Mouse (Mus musculus) neutrophil, adult 5-6 weeks (primary cell): ENCODE measurements around the gene Ptpn14. TPM values are rescaled to one million over a fixed set of nuclear protein-coding genes. Genes with fewer than 3 reads are reported as not detected.

Source experiments
- ATAC-seq: fragments of 151-379, 151-347 bp; 2 replicates; pipeline ENCODE4 v1.8.0; 2017; ENCODE audit warnings: mild to moderate bottlenecking, moderate TSS enrichment; ENCODE audit not compliant: insufficient number of reproducible peaks, poor library complexity, low FRiP score, severe bottlenecking; ENCODE audit errors: extremely low read depth
- total RNA-seq: library from RNA; stranded (forward); fragments of 200-1000 nt; gene quantifications from 2 replicates; pipeline ENCODE4 v1.2.3, GENCODE M21; 2017

Ptpn14 gene
- total RNA-seq, 1 experiment from 2014 or later: 1.3 TPM

DNA sequence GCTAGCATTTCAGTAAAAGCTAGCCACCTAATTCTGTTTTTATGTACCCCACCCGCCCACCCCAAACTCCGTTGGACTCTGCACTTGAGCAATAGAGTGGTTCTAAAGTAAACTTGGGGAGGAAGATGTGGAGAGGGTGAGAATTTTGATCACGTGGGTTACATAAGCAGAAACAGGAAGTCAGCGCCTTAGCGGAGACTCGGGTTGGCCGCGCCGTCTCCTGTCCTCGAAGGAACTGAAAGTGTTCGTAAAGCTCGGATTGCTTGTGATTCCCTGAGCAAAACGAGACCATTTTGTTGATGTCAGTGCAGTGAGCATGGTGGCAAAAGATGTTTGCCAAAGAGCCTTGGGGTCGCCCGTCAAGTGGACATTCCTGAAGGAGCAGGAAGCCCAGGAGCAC is 70.9 kb downstream of the Ptpn14 start:
- ATAC-seq: peak; percentile 76

DNA sequence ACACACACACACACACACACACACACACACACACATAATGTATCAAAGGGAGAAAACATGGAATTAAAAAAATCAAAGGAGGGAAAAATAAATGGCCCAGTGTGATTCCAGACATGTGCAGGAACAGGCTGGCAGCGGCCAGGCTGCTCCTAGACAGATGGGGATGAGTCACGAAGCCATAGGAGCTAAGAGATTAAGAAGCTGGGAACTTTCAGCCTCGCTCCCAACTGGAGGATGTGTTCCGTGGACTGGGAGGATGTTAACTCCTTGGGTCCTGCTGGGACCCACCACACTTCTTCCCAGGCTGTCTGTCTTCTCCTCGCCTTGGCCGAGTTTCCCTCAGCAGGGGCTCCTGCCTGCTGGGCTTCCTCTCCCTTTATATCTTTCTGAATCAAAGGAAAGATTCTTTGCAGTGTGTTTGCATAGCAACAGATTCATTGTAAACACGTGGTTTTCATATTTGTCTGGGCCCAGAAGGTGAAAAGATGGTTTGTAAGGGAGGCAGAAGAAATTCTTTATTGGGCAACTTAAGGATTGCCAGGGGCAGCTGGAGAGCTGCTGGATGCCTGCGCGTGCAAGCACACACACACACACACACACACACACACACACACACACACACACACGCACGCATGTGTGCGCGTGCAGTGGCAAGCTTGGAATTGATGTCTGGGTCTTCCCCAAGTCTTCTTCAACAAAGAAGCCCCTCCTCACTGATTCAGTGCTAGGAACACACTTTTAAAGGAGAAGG is 72.3 kb downstream of the Ptpn14 start:
- ATAC-seq: no peak

DNA sequence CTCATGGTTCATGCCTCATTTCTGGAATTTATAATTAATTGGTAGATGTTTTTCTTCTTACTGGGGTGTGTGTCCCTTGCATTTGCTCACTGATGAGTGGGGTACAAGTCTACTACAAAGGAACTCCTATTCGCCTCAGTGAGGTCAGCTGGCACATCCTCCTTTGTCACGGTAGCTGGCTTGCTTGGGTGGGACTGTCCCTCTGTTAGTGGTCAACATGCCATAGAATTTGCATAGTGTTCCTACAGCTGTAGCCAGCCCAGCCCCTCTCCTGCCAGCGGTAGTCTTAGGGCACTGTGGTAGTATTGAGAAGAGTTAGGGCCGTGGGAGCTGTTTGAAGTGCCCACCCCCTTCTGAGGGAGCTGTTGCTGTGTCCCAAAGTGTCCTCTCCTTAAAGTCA is 73.2 kb downstream of the Ptpn14 start:
- ATAC-seq: peak; percentile 67

DNA sequence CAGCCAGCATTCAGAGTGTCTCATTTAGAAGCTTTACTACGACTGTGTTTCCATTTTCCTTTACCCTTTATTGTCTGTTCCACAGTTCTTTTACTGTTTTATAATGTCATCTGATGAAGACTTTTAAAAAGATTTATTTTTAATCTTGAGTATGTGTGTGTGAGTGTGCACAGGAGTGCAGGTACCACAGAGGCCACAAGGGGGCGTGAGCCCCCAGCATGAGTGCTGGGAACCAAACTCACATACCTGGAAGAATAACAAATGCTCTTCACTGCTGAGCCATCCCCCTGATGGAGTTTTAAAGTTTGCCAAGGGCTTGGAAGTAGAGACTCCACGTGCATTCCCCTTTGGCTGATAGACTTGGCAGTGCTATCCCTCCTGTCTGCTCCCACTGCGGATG is 74.5 kb downstream of the Ptpn14 start:
- ATAC-seq: no peak

DNA sequence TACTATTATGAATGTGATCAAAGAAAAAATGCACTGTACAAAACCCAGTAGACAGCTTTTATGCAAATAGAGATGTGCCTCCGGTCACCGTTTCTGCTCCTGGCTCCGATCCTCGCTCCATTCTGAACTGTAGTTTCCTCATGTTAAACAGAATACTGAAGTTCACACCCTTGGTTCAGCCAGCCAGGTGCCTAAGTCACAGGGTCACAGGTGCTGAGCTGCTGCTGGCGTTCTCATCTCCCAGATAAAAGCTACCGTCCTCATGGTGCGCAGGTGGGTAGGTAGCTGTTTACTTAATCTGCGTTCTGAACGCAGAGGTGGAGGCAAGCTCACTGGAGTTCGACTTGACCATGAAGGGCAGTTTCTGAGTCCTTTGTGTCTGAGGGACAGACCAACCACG is 75.7 kb downstream of the Ptpn14 start:
- ATAC-seq: no peak

DNA sequence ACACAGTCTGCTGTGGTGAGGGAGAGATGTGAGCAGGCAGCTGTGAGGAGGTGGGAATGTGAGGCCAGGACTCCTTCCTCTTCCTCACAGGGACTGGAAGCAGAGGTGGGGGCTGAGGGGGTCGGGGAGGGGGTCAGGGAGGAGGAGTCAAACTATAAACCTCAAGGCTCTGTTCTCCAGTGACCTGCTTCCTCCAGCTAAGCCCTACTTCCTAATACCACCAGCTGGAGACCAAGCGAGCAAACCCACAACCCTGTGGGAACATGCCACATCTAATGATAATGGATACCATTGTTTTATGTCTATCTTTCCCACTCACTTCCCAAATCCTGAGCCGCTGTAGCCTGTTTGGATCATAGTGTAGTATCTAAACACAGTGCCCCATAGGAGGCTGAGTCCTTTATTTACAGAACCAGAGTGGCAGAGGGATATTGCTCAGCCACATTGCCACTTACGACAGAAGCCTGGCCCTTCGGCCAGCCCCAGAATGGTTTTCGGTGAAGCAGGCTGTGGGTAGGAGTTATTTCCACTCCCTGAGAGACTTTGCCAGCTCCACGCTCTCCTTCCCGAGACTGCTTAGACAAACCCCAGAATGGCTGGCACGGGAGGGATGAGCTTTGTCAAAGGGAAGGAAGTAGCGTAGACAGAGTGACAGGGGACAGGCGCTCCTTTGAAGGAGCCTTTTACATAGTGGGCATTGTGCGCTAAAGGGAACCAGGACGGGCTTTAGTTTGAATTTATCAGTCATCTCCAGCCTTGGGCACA is 78.6 kb downstream of the Ptpn14 start:
- no peak for ATAC-seq

DNA sequence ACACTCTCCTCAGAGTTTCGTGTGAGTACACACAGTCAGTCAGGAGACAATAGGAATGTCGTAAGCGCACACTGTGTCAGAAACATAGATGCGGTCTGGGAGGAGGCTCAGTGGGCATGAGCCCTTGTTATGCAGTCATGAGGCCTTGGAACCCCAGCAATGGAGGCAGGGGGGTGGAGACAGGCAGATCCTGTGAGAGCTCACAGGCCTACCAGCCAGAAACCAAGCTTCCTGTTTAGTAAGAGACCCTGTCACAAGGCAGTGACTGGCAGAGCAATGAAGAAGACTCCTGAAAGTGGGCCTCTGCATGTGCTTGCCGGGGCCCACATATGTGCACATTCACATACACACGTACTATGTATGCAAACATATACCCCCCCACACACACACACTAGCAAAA is 79.9 kb downstream of the Ptpn14 start:
- ATAC-seq: no peak

DNA sequence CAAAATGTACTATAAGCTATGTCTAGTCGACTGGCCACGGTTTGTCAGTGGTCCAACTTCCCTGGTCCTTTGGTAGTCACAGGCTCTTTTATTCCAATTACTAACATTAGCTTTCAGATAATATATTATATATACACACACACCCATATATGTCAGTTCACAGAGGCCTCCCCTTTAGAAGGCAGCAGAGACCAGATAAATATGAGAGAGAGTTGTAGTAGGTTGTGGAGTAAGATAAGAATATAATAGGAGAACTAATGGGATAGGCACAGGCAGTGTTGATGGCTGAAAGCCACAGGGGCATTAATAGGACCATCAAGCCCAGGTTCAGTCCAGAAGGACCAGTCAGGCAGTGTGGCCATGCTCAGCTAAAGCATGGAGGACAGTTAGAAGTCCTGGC is 80.4 kb downstream of the Ptpn14 start:
- no peak for ATAC-seq

DNA sequence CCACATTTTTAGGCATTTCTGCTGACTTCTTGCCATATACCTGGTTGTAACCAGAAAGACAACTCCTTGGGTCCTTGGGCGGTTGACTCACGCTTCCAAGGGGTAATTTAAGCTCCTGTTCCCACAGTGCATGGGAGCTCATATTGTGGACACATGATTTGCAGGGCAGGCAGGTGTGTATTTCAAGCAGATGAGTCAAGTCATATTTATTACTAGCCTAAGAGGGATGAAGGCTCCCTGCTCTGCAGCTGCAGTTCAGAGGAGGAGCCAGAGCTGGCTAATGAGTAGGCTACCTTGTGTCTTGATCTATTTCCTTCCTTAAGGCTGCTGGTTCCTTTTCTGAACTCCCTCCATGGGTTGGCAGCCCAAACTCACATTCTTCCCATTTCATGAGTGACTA is 83.7 kb downstream of the Ptpn14 start:
- no peak for ATAC-seq

DNA sequence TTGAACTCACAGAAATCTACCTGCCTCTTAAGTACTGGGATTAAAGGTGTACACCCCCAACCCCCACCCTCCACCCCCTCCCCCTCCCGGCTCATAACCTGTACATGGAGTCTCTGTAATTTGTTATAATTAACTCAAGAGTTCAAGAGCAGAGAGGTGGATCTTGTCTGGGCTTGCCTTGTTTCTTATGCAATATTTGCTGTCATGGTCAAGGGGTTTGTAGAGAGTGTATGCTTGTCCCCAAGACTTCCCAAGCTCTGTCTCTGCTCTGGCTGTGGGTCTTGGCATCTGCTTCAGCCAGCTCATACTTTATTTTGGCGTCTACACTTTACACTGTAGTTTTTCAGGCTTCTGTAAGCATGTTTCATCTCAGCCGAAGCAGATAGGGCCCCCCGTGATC is 86.3 kb downstream of the Ptpn14 start:
- ATAC-seq: no peak

DNA sequence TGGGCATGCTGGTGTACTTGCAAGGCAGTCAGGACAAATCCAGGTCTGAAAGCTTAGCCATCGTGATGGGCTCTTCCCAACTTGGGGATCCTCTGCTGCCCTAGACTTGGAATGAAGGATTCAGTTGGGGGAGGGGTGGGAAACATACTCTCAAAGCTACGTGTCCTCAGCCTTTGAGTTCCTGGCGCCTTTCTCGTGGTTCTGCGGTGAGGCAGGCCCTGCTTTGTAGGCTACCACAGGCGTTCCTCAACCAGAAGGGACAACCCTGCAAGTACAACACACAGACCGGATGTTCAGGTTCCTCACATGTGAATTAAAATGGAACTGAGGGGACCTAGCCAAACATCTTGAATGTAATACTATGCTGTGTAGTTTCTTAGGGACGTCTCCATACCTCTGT is 89.0 kb downstream of the Ptpn14 start:
- ATAC-seq: no peak

DNA sequence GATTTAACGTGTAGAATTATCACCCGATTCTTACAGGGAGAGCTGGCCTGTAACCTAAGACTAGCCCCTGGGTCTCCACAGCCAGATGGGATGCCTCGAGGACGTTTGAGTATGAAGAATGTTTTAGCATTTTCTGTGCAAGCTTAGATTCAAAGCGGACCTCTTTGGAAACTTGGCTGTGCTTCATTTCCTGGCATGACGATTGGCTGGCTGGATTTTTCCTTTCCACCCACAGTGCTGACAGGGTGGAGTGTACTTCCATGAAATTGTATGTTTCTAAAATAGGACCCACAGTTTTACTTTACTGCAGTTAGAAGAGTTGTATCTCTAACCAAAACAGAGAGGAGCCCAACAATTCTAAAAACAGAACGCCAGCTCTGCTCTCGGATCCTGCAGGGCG is 89.7 kb downstream of the Ptpn14 start:
- no peak for ATAC-seq

DNA sequence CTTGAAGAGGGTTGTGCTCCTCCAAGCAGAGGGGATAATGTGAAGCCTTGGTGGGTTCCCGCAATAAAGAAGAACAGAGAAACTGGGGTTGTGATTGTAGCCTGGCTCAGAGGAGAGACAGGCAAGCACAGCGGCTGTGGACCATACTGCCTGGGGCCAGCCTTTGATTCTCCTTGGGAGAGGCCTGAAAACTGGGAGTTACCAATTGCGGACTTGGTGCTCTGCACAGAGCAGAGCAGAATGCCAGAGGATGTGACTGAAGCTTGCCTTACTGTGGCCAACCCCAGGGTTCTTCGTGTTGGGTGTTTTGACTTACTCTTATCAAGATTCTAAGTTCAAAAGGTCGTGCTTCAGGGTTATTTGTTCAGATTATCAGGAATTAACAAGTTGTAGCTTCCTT is 92.0 kb downstream of the Ptpn14 start:
- no peak for ATAC-seq

DNA sequence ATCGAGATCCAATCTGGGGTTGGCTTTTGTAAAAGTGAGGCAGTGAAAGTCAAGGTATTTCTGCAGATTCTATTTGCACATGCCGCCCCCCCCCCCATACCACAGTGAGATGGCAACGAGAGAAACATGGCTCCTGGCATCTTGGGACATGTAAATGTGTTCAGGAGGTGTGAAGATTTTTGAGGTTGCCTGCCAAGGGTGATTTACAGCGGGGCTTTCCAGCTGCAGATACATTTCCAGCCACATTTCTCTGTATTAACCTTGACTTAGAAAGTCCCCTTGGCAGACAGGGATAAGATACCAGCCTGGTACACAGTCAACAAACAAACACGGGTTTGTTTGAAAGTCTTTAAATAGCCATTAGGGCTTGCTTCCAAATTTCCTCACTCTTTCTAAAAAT is 96.4 kb downstream of the Ptpn14 start:
- peak; percentile 67; the same call in 1 of the 2 replicates for ATAC-seq

DNA sequence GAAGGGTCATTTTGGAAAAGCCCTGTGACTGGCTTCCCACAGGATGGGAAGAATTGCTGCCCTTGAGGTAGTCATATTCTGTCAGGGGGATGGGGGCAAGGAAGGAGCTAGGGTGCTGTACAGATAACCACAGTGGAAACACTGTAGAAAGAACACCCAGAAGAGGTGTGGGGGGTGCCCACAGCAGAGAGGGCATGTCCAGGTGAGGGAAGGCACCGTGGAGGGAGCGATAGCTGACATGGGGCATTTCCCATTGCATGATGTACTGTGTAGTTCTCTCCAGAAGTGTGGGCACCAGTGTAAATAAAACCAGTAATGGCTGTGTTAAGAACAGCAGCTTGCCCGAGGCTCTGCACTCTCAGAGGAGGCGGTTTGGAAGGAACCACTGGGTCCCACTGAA is 102.3 kb downstream of the Ptpn14 start:
- ATAC-seq: no peak

DNA sequence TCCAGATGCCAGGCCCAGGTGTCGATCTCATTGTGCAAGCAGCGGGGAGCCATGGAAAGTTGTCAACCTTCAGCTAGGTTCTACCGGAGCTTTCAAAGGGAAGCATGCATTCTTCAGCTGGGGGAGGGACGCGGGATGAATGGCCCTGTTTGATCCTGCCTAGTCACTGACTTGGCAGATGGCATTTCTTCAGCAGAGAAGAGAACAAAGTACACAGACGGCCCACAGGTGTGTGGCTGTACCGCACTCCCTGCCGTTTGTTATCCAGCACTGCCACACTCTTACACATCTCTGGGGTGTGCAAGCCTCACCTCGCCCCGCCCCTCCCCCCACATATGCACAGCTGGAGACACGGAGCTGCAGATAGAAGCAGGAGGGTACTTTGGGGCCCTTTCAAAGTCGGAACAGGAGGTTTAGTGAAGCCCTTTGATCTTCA is 102.7 kb downstream of the Ptpn14 start:
- ATAC-seq: no peak

DNA sequence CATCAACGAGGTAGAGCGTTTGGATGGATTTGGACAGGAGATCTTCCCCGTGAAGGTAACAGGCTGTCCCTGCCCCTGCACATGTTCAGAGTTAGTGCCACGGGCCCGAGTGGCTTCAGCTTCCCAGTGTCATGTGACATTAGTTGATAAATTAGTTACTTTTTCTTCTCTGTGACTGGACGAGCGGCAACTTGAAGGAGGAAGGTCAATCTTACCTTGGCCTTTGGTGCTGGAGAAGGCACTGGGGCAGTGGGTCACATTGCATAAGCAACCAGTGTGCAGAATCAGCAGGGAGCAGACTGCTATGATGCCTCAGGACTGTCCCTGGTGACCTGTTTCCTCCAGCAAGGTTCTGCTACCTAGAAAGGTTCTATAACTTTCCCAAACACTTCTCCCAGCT is 105.3 kb downstream of the Ptpn14 start:
- no peak for ATAC-seq

DNA sequence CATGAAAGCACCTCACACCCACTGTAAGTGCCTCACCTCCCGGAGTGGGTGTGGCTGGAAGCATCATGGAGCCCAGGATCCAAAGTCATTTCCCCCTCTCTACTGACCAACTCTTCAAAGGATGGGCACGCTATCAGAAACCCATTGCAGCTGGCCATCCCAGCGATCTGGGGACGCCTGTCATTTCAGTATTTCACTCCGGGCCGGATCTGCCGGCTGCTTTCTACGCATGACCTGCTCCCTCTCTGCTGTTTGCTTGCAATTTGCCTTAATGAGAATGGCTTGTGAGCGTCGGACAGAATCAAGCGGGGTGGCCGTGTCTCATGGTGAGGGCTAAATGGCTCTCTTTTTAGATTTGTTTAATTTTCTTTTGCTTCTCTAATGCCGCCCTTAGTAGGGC is 106.1 kb downstream of the Ptpn14 start:
- ATAC-seq: no peak

DNA sequence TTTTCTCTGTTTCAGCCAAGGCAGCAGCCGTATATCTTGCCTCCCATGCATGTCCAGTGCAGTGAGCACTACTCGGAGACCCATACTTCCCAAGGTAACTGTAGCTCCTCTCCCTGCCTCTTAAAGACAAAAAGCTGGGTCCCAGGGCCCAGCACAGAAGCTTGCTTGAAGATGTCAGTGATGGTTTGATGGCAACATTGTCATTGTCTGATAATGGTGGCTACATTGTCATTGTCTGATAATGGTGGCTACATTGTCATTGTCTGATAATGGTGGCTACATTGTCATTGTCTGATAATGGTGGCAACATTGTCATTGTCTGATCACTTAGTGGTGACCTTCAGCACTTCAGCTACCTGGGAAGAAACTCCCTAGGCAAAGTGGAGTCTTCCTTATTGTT is 118.3 kb downstream of the Ptpn14 start:
- no peak for ATAC-seq

DNA sequence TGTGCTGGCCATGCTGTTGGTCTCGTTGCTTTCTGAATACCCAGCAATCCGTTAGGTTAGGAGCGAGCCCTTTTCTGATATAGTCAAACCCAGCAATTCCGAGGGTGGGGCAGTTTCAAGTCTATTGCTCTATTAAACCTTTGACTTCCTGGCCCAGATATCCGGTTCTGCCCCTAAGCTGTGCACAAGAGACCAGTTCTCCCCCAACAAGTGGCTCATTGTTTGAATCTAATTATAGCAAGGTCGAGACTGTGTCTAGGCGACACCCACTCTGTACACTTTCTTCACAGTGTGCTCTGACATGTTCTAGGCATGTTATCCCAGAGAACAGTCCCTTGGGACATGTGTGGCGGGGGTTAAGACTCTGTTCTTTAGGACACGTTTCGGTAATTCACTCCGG is 121.5 kb downstream of the Ptpn14 start:
- no peak for ATAC-seq

DNA sequence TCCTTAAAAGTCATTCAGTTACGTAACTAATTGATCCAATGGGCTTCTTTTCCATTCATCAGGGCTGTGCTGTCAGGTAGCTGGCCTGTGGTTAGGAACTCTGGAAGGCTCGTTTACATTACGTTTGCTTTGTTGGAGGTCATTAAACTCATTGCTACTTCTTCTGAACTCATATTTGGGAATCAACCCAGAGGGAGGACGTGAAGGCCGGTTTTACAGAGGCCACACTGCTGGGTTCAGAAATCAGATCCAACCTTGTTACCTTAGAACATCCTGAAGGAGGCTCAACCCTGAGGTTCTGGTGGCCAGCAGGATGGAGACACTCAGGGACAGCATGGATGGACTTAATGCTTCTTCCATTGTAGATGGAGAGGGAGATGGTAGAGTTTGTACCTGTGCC is 124.0 kb downstream of the Ptpn14 start:
- no peak for ATAC-seq
